Mouse (Mus musculus): ENCODE data around the gene Psmd2. TPM values are rescaled to one million over a fixed set of nuclear protein-coding genes. Genes with fewer than 3 reads are reported as not detected.

Psmd2 gene
- polyA plus RNA-seq, 1 experiment from 2014 or later: 309 TPM

- Histone ChIP-seq H3K9me3 (ENCODE audit: control insufficient read depth, low read length) (no peaks in the 10 kb centered on the region), H3K9ac (ENCODE audit: low read depth, low read length) (no peak overlapping the region), H3K4me3 (ENCODE audit: low read length) (no peak overlapping the region), H3K4me2 (ENCODE audit: low read depth, low read length) (no peak overlapping the region), H3K36me3 (ENCODE audit: control insufficient read depth, insufficient read depth, low read length) (peaks cover 5% of the 10 kb centered on the region; the same call in 1 of the 2 replicates), H3K27ac (ENCODE audit: low read length) (no peak overlapping the region), H3K4me1 (ENCODE audit: control insufficient read depth, insufficient read depth, low read length) (peaks cover 14% of the 10 kb centered on the region), H3K27me3 (replicated peaks; ENCODE audit: control insufficient read depth, insufficient read depth, low read length) (no peaks in the 10 kb centered on the region)
- no peak for ATAC-seq
- 86% methylated on average over 3 of the region's 3 CpGs for WGBS
Measured at GRCm38 (mm10) chr16:20705786-20706185, 54.3 kb downstream of the Psmd2 start.

- Histone ChIP-seq H3K36me3 (ENCODE audit: control insufficient read depth, insufficient read depth, low read length) (peaks cover 5% of the 10 kb centered on the region; the same call in 1 of the 2 replicates), H3K27me3 (replicated peaks; ENCODE audit: control insufficient read depth, insufficient read depth, low read length) (no peaks in the 10 kb centered on the region), H3K4me1 (ENCODE audit: control insufficient read depth, insufficient read depth, low read length) (peaks cover 12% of the 10 kb centered on the region), H3K27ac (ENCODE audit: low read length) (no peak overlapping the region), H3K9ac (ENCODE audit: low read depth, low read length) (no peak overlapping the region), H3K4me2 (ENCODE audit: low read depth, low read length) (no peak overlapping the region), H3K4me3 (ENCODE audit: low read length) (no peak overlapping the region), H3K9me3 (ENCODE audit: control insufficient read depth, low read length) (no peaks in the 10 kb centered on the region)
- no peak for ATAC-seq
- WGBS: 90% methylated on average over 2 of the region's 2 CpGs
Measured at GRCm38 (mm10) chr16:20706407-20707055, 55.1 kb downstream of the Psmd2 start.

GRCm38 (mm10) chr16:20708220-20708938, 56.9 kb downstream of the Psmd2 start:
- Histone ChIP-seq H3K9me3 (ENCODE audit: control insufficient read depth, low read length) (no peaks in the 10 kb centered on the region), H3K36me3 (ENCODE audit: control insufficient read depth, insufficient read depth, low read length) (peaks cover 8% of the 10 kb centered on the region), H3K4me3 (ENCODE audit: low read length) (no peak overlapping the region), H3K27me3 (replicated peaks; ENCODE audit: control insufficient read depth, insufficient read depth, low read length) (no peaks in the 10 kb centered on the region), H3K9ac (ENCODE audit: low read depth, low read length) (no peak overlapping the region), H3K4me1 (ENCODE audit: control insufficient read depth, insufficient read depth, low read length) (no peaks in the 10 kb centered on the region), H3K27ac (ENCODE audit: low read length) (no peak overlapping the region), H3K4me2 (ENCODE audit: low read depth, low read length) (no peak overlapping the region)
- ATAC-seq: no peak
- 94% methylated on average over 21 of the region's 21 CpGs for WGBS

- H3K9ac ChIP-seq (ENCODE audit: low read depth, low read length): no peak overlapping the region
- H3K4me2 ChIP-seq (ENCODE audit: low read depth, low read length): no peak overlapping the region
- peaks cover 8% of the 10 kb centered on the region for H3K36me3 ChIP-seq (ENCODE audit: control insufficient read depth, insufficient read depth, low read length)
- no peak for ATAC-seq
- 76% methylated on average over 19 of the region's 19 CpGs for WGBS
- no peak overlapping the region for H3K27ac ChIP-seq (ENCODE audit: low read length)
- no peaks in the 10 kb centered on the region for H3K9me3 ChIP-seq (ENCODE audit: control insufficient read depth, low read length)
- H3K4me3 ChIP-seq (ENCODE audit: low read length): no peak overlapping the region
- peaks cover 4% of the 10 kb centered on the region; the same call in 1 of the 2 replicates for H3K4me1 ChIP-seq (ENCODE audit: control insufficient read depth, insufficient read depth, low read length)
- no peaks in the 10 kb centered on the region for H3K27me3 ChIP-seq (replicated peaks; ENCODE audit: control insufficient read depth, insufficient read depth, low read length)
Measured at GRCm38 (mm10) chr16:20708939-20709734, 57.7 kb downstream of the Psmd2 start.

GRCm38 (mm10) chr16:20710370-20710769, 58.9 kb downstream of the Psmd2 start:
- no peak overlapping the region for H3K4me2 ChIP-seq (ENCODE audit: low read depth, low read length)
- no peaks in the 10 kb centered on the region for H3K9me3 ChIP-seq (ENCODE audit: control insufficient read depth, low read length)
- H3K9ac ChIP-seq (ENCODE audit: low read depth, low read length): no peak overlapping the region
- no peak for ATAC-seq
- WGBS: 92% methylated on average over 11 of the region's 11 CpGs
- H3K27ac ChIP-seq (ENCODE audit: low read length): no peak overlapping the region
- H3K4me1 ChIP-seq (ENCODE audit: control insufficient read depth, insufficient read depth, low read length): peaks cover 15% of the 10 kb centered on the region
- peaks cover 8% of the 10 kb centered on the region for H3K36me3 ChIP-seq (ENCODE audit: control insufficient read depth, insufficient read depth, low read length)
- no peaks in the 10 kb centered on the region for H3K27me3 ChIP-seq (replicated peaks; ENCODE audit: control insufficient read depth, insufficient read depth, low read length)
- H3K4me3 ChIP-seq (ENCODE audit: low read length): no peak overlapping the region

DNA sequence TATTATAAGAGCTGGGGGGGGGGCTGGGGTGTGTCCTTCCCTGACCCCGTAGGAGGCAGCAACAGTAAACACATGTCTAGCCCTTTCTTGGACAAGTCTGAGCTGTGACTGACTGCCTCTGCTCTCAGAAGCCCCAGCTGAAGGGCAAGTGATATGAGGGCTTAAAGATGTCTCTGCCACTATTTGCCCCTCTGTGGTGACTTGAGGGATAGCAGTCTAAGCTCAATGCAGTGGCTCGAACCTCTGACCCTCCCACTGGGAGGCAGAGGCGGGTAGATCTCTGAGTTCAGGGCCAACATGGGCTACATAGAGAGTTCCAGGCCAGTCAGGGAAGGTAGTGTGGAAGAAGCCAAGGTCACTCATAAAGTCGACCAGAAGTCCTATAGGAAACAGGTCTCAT, 59.4 kb downstream of the Psmd2 start:
- Histone ChIP-seq H3K4me1 (ENCODE audit: control insufficient read depth, insufficient read depth, low read length) (peaks cover 15% of the 10 kb centered on the region), H3K27me3 (replicated peaks; ENCODE audit: control insufficient read depth, insufficient read depth, low read length) (no peaks in the 10 kb centered on the region), H3K9me3 (ENCODE audit: control insufficient read depth, low read length) (no peaks in the 10 kb centered on the region), H3K4me3 (ENCODE audit: low read length) (no peak overlapping the region), H3K36me3 (ENCODE audit: control insufficient read depth, insufficient read depth, low read length) (peaks cover 8% of the 10 kb centered on the region), H3K27ac (ENCODE audit: low read length) (no peak overlapping the region), H3K9ac (ENCODE audit: low read depth, low read length) (no peak overlapping the region), H3K4me2 (ENCODE audit: low read depth, low read length) (no peak overlapping the region)
- no peak for ATAC-seq
- 85% methylated on average over 4 of the region's 4 CpGs for WGBS

GRCm38 (mm10) chr16:20712190-20712589, 60.7 kb downstream of the Psmd2 start:
- 84% methylated on average over 9 of the region's 9 CpGs for WGBS
- Histone ChIP-seq H3K36me3 (ENCODE audit: control insufficient read depth, insufficient read depth, low read length) (peaks cover 8% of the 10 kb centered on the region), H3K27me3 (replicated peaks; ENCODE audit: control insufficient read depth, insufficient read depth, low read length) (no peaks in the 10 kb centered on the region), H3K27ac (ENCODE audit: low read length) (no peak overlapping the region), H3K4me3 (ENCODE audit: low read length) (no peak overlapping the region), H3K4me1 (ENCODE audit: control insufficient read depth, insufficient read depth, low read length) (peaks cover 15% of the 10 kb centered on the region), H3K9ac (ENCODE audit: low read depth, low read length) (no peak overlapping the region), H3K4me2 (ENCODE audit: low read depth, low read length) (no peak overlapping the region), H3K9me3 (ENCODE audit: control insufficient read depth, low read length) (no peaks in the 10 kb centered on the region)
- ATAC-seq: no peak

DNA sequence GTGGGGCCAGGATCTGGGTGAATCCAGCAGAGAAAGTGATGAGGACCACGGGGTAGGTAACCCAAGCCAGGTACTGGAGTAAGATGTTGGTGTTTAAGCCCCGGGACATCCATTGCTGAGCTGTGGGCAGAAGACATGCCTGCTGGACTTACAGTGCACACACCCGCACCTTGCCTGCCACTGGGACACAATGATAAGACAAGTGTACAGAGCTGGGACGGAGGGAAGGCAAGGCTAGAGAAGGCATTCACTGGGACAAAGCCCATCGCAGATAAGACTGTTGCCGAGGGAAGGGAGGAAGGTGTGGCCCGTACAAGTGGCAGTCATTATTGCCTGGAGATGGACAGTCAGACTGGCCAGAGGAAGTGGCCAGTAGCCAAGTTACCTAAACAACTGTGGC, 61.4 kb downstream of the Psmd2 start:
- H3K4me3 ChIP-seq (ENCODE audit: low read length): no peak overlapping the region
- H3K4me2 ChIP-seq (ENCODE audit: low read depth, low read length): no peak overlapping the region
- H3K9ac ChIP-seq (ENCODE audit: low read depth, low read length): no peak overlapping the region
- ATAC-seq: no peak
- no peaks in the 10 kb centered on the region for H3K9me3 ChIP-seq (ENCODE audit: control insufficient read depth, low read length)
- H3K27me3 ChIP-seq (replicated peaks; ENCODE audit: control insufficient read depth, insufficient read depth, low read length): no peaks in the 10 kb centered on the region
- H3K4me1 ChIP-seq (ENCODE audit: control insufficient read depth, insufficient read depth, low read length): peaks cover 15% of the 10 kb centered on the region
- H3K36me3 ChIP-seq (ENCODE audit: control insufficient read depth, insufficient read depth, low read length): peaks cover 6% of the 10 kb centered on the region
- 76% methylated on average over 7 of the region's 7 CpGs for WGBS
- no peak overlapping the region for H3K27ac ChIP-seq (ENCODE audit: low read length)
